Mouse (Mus musculus) adipocyte (in vitro differentiated cells): ENCODE measurements around the gene Wfdc15a.

Experiments
- DNase-seq: peaks from one replicate; pipeline ENCODE4 v3.0.0-alpha.2; 2016; ENCODE audit warnings: low spot score

Gene Wfdc15a

GRCm38 (mm10) chr2:164175850-164176249, 24.1 kb downstream of the Wfdc15a start:
- no peak for DNase-seq

- no peak for DNase-seq
Observed at GRCm38 (mm10) chr2:164174649-164175395, 25.1 kb downstream of the Wfdc15a start.

- peak; percentile 24 for DNase-seq
Observed at GRCm38 (mm10) chr2:164173394-164173793, 26.5 kb downstream of the Wfdc15a start.

GRCm38 (mm10) chr2:164170902-164171301, 29.0 kb downstream of the Wfdc15a start, which contains the start of gene Kcns1:
Kcns1 (minus strand) TSS chr2:164171113.
- DNase-seq, result no peak

GRCm38 (mm10) chr2:164170326-164170725, 29.6 kb downstream of the Wfdc15a start:
- no peak for DNase-seq

- no peak for DNase-seq
Observed at GRCm38 (mm10) chr2:164168571-164168946, 31.4 kb downstream of the Wfdc15a start.

- no peak for DNase-seq
Observed at GRCm38 (mm10) chr2:164167752-164168570, 32.0 kb downstream of the Wfdc15a start.

- DNase-seq, result no peak
Observed at GRCm38 (mm10) chr2:164164941-164165340, 35.0 kb downstream of the Wfdc15a start.

GRCm38 (mm10) chr2:164161515-164162055, 38.3 kb downstream of the Wfdc15a start:
- no peak for DNase-seq

GRCm38 (mm10) chr2:164158838-164159237, 41.1 kb downstream of the Wfdc15a start:
- DNase-seq, result peak; percentile 37

- DNase-seq, result no peak
Observed at GRCm38 (mm10) chr2:164156158-164156557, 43.8 kb downstream of the Wfdc15a start.

GRCm38 (mm10) chr2:164154007-164154406, 45.9 kb downstream of the Wfdc15a start:
- no peak for DNase-seq

- DNase-seq, result no peak
Observed at GRCm38 (mm10) chr2:164152341-164152740, 47.6 kb downstream of the Wfdc15a start.

GRCm38 (mm10) chr2:164150086-164150760, 49.7 kb downstream of the Wfdc15a start:
- no peak for DNase-seq
